Mouse (Mus musculus): Measurements from ENCODE around the gene Etfbkmt.
A peak's percentile ranks its signal among the peaks of the same experiment; 100 is the strongest.
"Not testable (repeated sequence)": the region's sequence is repeated elsewhere in the genome, so short reads cannot be mapped to it uniquely, and the experiment has no call there.

Gene Etfbkmt

GRCm38 (mm10) chr6:149134391-149135150 is 5.1 kb upstream of the Etfbkmt start:
- no peak for DNase-seq (ENCODE audit: low spot score)

GRCm38 (mm10) chr6:149135631-149136030 is 4.0 kb upstream of the Etfbkmt start:
- DNase-seq (ENCODE audit: low spot score) = no peak

GRCm38 (mm10) chr6:149137936-149138335 is 1.7 kb upstream of the Etfbkmt start:
- no peak for DNase-seq (ENCODE audit: low spot score)

- no peak for DNase-seq (ENCODE audit: low spot score)
These were observed 638 bp upstream of the Etfbkmt start for GRCm38 (mm10) chr6:149139011-149139410.

- DNase-seq (ENCODE audit: low spot score) = peak; percentile 78
These were observed 1.9 kb downstream of the Etfbkmt start for GRCm38 (mm10) chr6:149141393-149142173.

GRCm38 (mm10) chr6:149145143-149145542 is 5.5 kb downstream of the Etfbkmt start:
- no peak for DNase-seq (ENCODE audit: low spot score)

- DNase-seq (ENCODE audit: low spot score) = no peak
These were observed 9.0 kb downstream of the Etfbkmt start for GRCm38 (mm10) chr6:149148436-149149229.

GRCm38 (mm10) chr6:149152119-149152518 is 12.5 kb downstream of the Etfbkmt start:
- DNase-seq (ENCODE audit: low spot score) = no peak

GRCm38 (mm10) chr6:149153473-149154115 is 13.9 kb downstream of the Etfbkmt start:
- no peak for DNase-seq (ENCODE audit: low spot score)

- no peak for DNase-seq (ENCODE audit: low spot score)
These were observed 14.7 kb downstream of the Etfbkmt start for GRCm38 (mm10) chr6:149154116-149155030.

- no peak for DNase-seq (ENCODE audit: low spot score)
These were observed 15.6 kb downstream of the Etfbkmt start for GRCm38 (mm10) chr6:149155031-149155841.

- DNase-seq (ENCODE audit: low spot score) = not testable (repeated sequence)
These were observed 27.4 kb downstream of the Etfbkmt start for GRCm38 (mm10) chr6:149167038-149167437.

- DNase-seq (ENCODE audit: low spot score) = no peak
These were observed 28.0 kb downstream of the Etfbkmt start for GRCm38 (mm10) chr6:149167672-149168071.

- no peak for DNase-seq (ENCODE audit: low spot score)
These were observed 28.8 kb downstream of the Etfbkmt start for GRCm38 (mm10) chr6:149168436-149168835.

- DNase-seq (ENCODE audit: low spot score) = not testable (repeated sequence)
These were observed 30.3 kb downstream of the Etfbkmt start for GRCm38 (mm10) chr6:149169965-149170364.

GRCm38 (mm10) chr6:149173831-149174625 is 34.4 kb downstream of the Etfbkmt start:
- no peak for DNase-seq (ENCODE audit: low spot score)

GRCm38 (mm10) chr6:149174932-149175570 is 35.4 kb downstream of the Etfbkmt start:
- no peak for DNase-seq (ENCODE audit: low spot score)

- DNase-seq (ENCODE audit: low spot score) = no peak
These were observed 39.4 kb downstream of the Etfbkmt start for GRCm38 (mm10) chr6:149179064-149179463.

GRCm38 (mm10) chr6:149184007-149184406 is 44.4 kb downstream of the Etfbkmt start:
- no peak for DNase-seq (ENCODE audit: low spot score)

All from urinary bladder, postnatal 25 days (tissue).